9 mouse cellular contexts compared by ENCODE assay signal in the genomic region with DNA sequence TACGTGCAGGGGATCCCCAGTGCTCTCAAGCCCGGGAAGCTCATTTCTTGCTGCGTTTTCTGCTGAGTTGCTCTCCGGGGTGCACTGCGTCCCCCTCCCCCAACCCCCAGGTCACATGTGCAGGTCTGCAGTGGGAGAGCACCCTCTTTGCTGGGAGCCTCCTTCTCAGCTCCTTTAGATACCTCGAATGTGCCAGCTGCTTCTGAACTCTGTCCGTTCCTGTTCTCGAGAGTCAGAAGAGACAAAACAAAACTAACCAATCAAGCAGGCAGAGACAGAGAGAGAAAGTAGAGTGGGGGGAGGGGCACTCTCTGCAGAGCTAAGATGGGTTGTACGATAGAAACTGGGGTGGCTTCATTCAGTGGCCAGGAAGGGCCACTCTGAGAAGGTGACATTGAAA.
DNase-seq lines count a peak whose midpoint lies in the region; ATAC-seq and TF ChIP-seq lines count a peak whose summit lies in the region.
"Had no signal": no experiment of that assay in that cellular context is flagged by ENCODE, and none has a peak within 500 bp of the region (broad histone marks: within the 10 kb centered on the region; RNA-seq: fewer than 3 reads in every experiment).

No protein-coding gene starts in this region.

- H3K9ac ChIP-seq in embryonic facial prominence, embryonic 11.5 days (replicated peaks; ENCODE audit: low read length): peak overlapping the region; percentile 22
- H3K9ac ChIP-seq in hindbrain, embryonic 13.5 days: peak overlapping the region; percentile 72; the same call in 1 of the 2 replicates
- H3K9ac ChIP-seq in midbrain, postnatal 0 days (replicated peaks; ENCODE audit: low read length, poor library complexity, severe bottlenecking): no peak overlapping the region

- peak overlapping the region; percentile 79 for H3K4me2 ChIP-seq in embryonic facial prominence, embryonic 11.5 days (ENCODE audit: low read depth, low read length)
- peak overlapping the region; percentile 67 for H3K4me2 ChIP-seq in hindbrain, embryonic 13.5 days
- H3K4me2 ChIP-seq in midbrain, postnatal 0 days (ENCODE audit: low read depth, low read length, poor library complexity, severe bottlenecking): peak overlapping the region; percentile 59

- TF ChIP-seq CTCF in midbrain, postnatal 0 days (IDR thresholded peaks at IDR 0.05): no peak

- peak; percentile 42 for DNase-seq in layer of hippocampus, adult 11-12 months (ENCODE audit: low spot score)
- DNase-seq in layer of hippocampus, adult 9-11 months: no peak
- peak; percentile 62 for DNase-seq in embryonic facial prominence, embryonic 11.5 days (ENCODE audit: low spot score)
- no peak for DNase-seq in midbrain, postnatal 0 days (ENCODE audit: low spot score)
- DNase-seq in gastrocnemius, postnatal 25 days: no peak
- DNase-seq in cerebellum, postnatal 14 days: no peak
- no peak for DNase-seq in spleen, adult 18-20 months
- DNase-seq: cerebellum, adult 8-10 months had no signal

- ATAC-seq in embryonic facial prominence, embryonic 11.5 days (replicated peaks; ENCODE audit: insufficient number of reproducible peaks, low FRiP score, low TSS enrichment, low read depth): no peak
- ATAC-seq in hindbrain, embryonic 13.5 days (ENCODE audit: low FRiP score): no peak
- ATAC-seq in midbrain, postnatal 0 days (ENCODE audit: low FRiP score): 0 out of 2 replicates have a peak, but pooled peaks have one; percentile 28

- 1% methylated on average over 9 of the region's 9 CpGs for WGBS in embryonic facial prominence, embryonic 11.5 days
- 3% methylated on average over 9 of the region's 9 CpGs for WGBS in hindbrain, embryonic 13.5 days
- 2% methylated on average over 9 of the region's 9 CpGs for WGBS in midbrain, postnatal 0 days

- H3K27me3 ChIP-seq in embryonic facial prominence, embryonic 11.5 days (ENCODE audit: control insufficient read depth, insufficient read depth, low read length): no peaks in the 10 kb centered on the region; the same call in 1 of the 2 replicates
- no peaks in the 10 kb centered on the region for H3K27me3 ChIP-seq in hindbrain, embryonic 13.5 days
- no peaks in the 10 kb centered on the region for H3K27me3 ChIP-seq in midbrain, postnatal 0 days (ENCODE audit: insufficient read depth, low read length)

- no peaks in the 10 kb centered on the region for H3K9me3 ChIP-seq in embryonic facial prominence, embryonic 11.5 days (replicated peaks; ENCODE audit: control insufficient read depth, low read length)
- H3K9me3 ChIP-seq in hindbrain, embryonic 13.5 days: no peaks in the 10 kb centered on the region
- H3K9me3 ChIP-seq in midbrain, postnatal 0 days (ENCODE audit: low read length): no peaks in the 10 kb centered on the region

- H3K4me1 ChIP-seq in embryonic facial prominence, embryonic 11.5 days (ENCODE audit: control insufficient read depth, insufficient read depth, low read length): no peaks in the 10 kb centered on the region; the same call in 1 of the 2 replicates
- H3K4me1 ChIP-seq in hindbrain, embryonic 13.5 days (replicated peaks): peaks cover 36% of the 10 kb centered on the region
- H3K4me1 ChIP-seq in midbrain, postnatal 0 days (ENCODE audit: insufficient read depth, low read length): peaks cover 19% of the 10 kb centered on the region; the same call in 1 of the 2 replicates

- H3K27ac ChIP-seq in embryonic facial prominence, embryonic 11.5 days (replicated peaks; ENCODE audit: low read depth, low read length): no peak overlapping the region
- peak overlapping the region; percentile 84 for H3K27ac ChIP-seq in hindbrain, embryonic 13.5 days
- H3K27ac ChIP-seq in midbrain, postnatal 0 days (ENCODE audit: low read depth, low read length): peak overlapping the region; percentile 68; the same call in 1 of the 2 replicates

- peak overlapping the region; percentile 8; the same call in 1 of the 2 replicates for H3K4me3 ChIP-seq in embryonic facial prominence, embryonic 11.5 days (ENCODE audit: low read depth, low read length)
- H3K4me3 ChIP-seq in hindbrain, embryonic 13.5 days: peak overlapping the region; percentile 39; the same call in 1 of the 2 replicates
- 0 out of 2 replicates have a peak overlapping the region, but pooled peaks have one; percentile 28 for H3K4me3 ChIP-seq in midbrain, postnatal 0 days (ENCODE audit: low read depth, low read length)

- H3K36me3 ChIP-seq in embryonic facial prominence, embryonic 11.5 days (replicated peaks; ENCODE audit: control insufficient read depth, insufficient read depth, low read depth, low read length): no peaks in the 10 kb centered on the region
- H3K36me3 ChIP-seq in hindbrain, embryonic 13.5 days: no peaks in the 10 kb centered on the region
- H3K36me3 ChIP-seq in midbrain, postnatal 0 days (ENCODE audit: insufficient read depth, low read length): no peaks in the 10 kb centered on the region

Comparison
In these comparisons a context has a peak if more than half of its experiments do, and no peak if none do; other contexts are left out.
1. DNase-seq: peak in layer of hippocampus, adult 11-12 months (single experiment) and embryonic facial prominence, embryonic 11.5 days (single experiment); none in layer of hippocampus, adult 9-11 months (single experiment), midbrain, postnatal 0 days (single experiment), gastrocnemius, postnatal 25 days (single experiment), cerebellum, postnatal 14 days (0 of 2) and spleen, adult 18-20 months (0 of 2).
2. Peak in every context shown above with its lines, with median percentiles within 50 percentile points of each other: H3K4me2 ChIP-seq and H3K4me3 ChIP-seq.